Mouse (Mus musculus) adrenal gland, adult 10 weeks (tissue): ENCODE measurements around the gene Sinhcaf. TPM values are rescaled to one million over a fixed set of nuclear protein-coding genes. Genes with fewer than 3 reads are reported as not detected.

Source experiments
- polyA plus RNA-seq: library from polyadenylated mRNA; stranded (reverse); fragments of 350-450 nt; fragmentation: Illumina TruSeq; extraction: RNeasy Lipid Tissue Mini Kit (QIAGEN cat#74804); gene quantifications from one replicate; pipeline ENCODE4 v1.2.3, GENCODE M21; 2014; ENCODE audit warnings: low read depth, low replicate concordance

Gene Sinhcaf
- 50.1 TPM for polyA plus RNA-seq

GRCm38 (mm10) chr6:148946409-148946742 lies at the start of gene Sinhcaf:
Gene Sinhcaf, minus strand, starts transcription at chr6:148946467.

GRCm38 (mm10) chr6:148895773-148896506 lies 50.3 kb downstream of the Sinhcaf start, which contains the start of gene Caprin2:
Gene Caprin2, minus strand, starts transcription at chr6:148896237.

Other genes with a start within 250 kb of the Sinhcaf start
- 91.2 TPM for gene Ipo8, start 115.0 kb downstream of the Sinhcaf start, polyA plus RNA-seq
- gene Caprin2, start 50.2 kb downstream of the Sinhcaf start, polyA plus RNA-seq: 24.3 TPM
- gene Dennd5b, start 155.2 kb upstream of the Sinhcaf start, polyA plus RNA-seq: 17.6 TPM
- gene Gm10203, start 183.7 kb upstream of the Sinhcaf start, polyA plus RNA-seq: not detected
- gene Etfbkmt, start 193.4 kb upstream of the Sinhcaf start, polyA plus RNA-seq: 34.2 TPM
- gene Amn1, start 242.2 kb upstream of the Sinhcaf start, polyA plus RNA-seq: 43.4 TPM